Mouse (Mus musculus) E14TG2a.4 (cell line): ENCODE measurements around the gene Col6a2.

Source experiments
- CTCF ChIP-seq: conservative IDR thresholded peaks from 2 replicates; pipeline ENCODE4 v1.5.1; 2014; ENCODE audit warnings: low read length
- NANOG ChIP-seq: IDR thresholded peaks from 2 replicates; pipeline ENCODE4 v1.6.1; 2014; ENCODE audit warnings: borderline replicate concordance, low read length, mixed read lengths
- POU5F1 ChIP-seq: IDR thresholded peaks from 2 replicates; pipeline ENCODE4 v1.6.1; 2014; ENCODE audit warnings: low read length, borderline replicate concordance

DNA sequence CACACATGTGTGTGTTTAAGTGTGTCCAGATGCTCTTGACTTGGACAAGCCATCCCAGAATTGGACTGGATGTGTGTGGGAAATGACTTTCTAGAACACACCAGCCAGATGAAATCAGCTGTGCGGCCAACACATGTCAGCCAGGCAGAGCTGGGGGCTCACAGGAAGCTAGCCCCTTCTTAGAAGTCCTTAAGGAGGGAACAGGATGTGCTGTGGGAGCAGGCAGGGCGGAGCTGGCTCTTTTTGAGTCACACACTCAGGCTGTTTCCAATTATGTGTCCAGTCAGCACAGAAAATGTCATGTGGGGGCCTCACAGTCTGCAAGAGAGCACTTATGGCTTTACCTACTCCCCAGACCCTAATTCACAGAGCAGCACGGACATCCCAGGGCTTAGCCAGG lies 12.6 kb upstream of the Col6a2 start:
- no peak for TF ChIP-seq CTCF
- TF ChIP-seq NANOG = no peak
- no peak for TF ChIP-seq POU5F1
